Mouse (Mus musculus) CH12.LX (cell line): Measurements from ENCODE around the gene Hist1h4c. TPM values are rescaled to one million over a fixed set of nuclear protein-coding genes. Genes with fewer than 3 reads are reported as not detected.
A peak's percentile ranks its signal among the peaks of the same experiment; 100 is the strongest.

Experiments used
- DNase-seq: peaks from one replicate; pipeline ENCODE4 v3.0.0-alpha.2; 2013; ENCODE audit errors: extremely low read depth
- H3K27ac ChIP-seq: 2 replicates; pipeline ENCODE4 v1.5.1; 2012; ENCODE audit warnings: low read depth, mild to moderate bottlenecking, control low read depth, moderate library complexity; ENCODE audit not compliant: insufficient read depth
- H3K27me3 ChIP-seq: replicated peaks from 2 replicates; pipeline ENCODE3; 2012; ENCODE audit warnings: inconsistent platforms
- H3K36me3 ChIP-seq, 2 experiments: replicated peaks in 1 of 2; 2 replicates each; pipeline versions ENCODE3 to v1.6.1; 2012; ENCODE audit warnings: inconsistent platforms in 1 of 2, low read length in 1 of 2, mild to moderate bottlenecking in 1 of 2, mixed read lengths in 1 of 2, moderate library complexity in 1 of 2; ENCODE audit not compliant: control insufficient read depth in 1 of 2, insufficient read depth in 1 of 2
- H3K4me1 ChIP-seq, 2 experiments: 2 replicates each; pipeline ENCODE4 v1.6.1; 2012; ENCODE audit warnings: inconsistent platforms in 1 of 2, moderate library complexity in 1 of 2; ENCODE audit not compliant: insufficient read depth in 2 of 2, control insufficient read depth in 1 of 2
- H3K4me2 ChIP-seq: 2 replicates; pipeline ENCODE4 v1.6.1; 2012; ENCODE audit warnings: low read depth, mild to moderate bottlenecking, control low read depth; ENCODE audit not compliant: poor library complexity, insufficient read depth, severe bottlenecking
- H3K4me3 ChIP-seq, 3 experiments: fragments of 150-350 bp in 1 of 3; sonication (generic) in 1 of 3; replicated peaks in 1 of 3; 2 replicates each; pipeline versions ENCODE3 to v1.5.1; 2011 to 2012; ENCODE audit warnings: low read depth in 2 of 3, low read length in 2 of 3, mild to moderate bottlenecking in 2 of 3, moderate library complexity in 2 of 3, control low read depth in 1 of 3, improper control_type of control experiment in 1 of 3, inconsistent platforms in 1 of 3, mixed read lengths in 1 of 3; ENCODE audit not compliant: poor library complexity in 1 of 3
- H3K79me2 ChIP-seq: replicated peaks from 2 replicates; pipeline ENCODE4 v1.6.1; 2012; ENCODE audit warnings: mild to moderate bottlenecking, moderate library complexity; ENCODE audit not compliant: control insufficient read depth, poor library complexity, insufficient read depth, severe bottlenecking; ENCODE audit errors: extremely low read depth
- H3K9ac ChIP-seq: 2 replicates; pipeline ENCODE4 v1.6.1; 2012; ENCODE audit warnings: low read depth, mild to moderate bottlenecking, control low read depth, moderate library complexity; ENCODE audit not compliant: insufficient read depth
- H3K9me3 ChIP-seq: replicated peaks from 2 replicates; pipeline ENCODE3; 2012; ENCODE audit warnings: low read length, inconsistent platforms, mixed read lengths
- BHLHE40 ChIP-seq: IDR thresholded peaks from 2 replicates; pipeline ENCODE4 v1.6.1; 2011; ENCODE audit warnings: mild to moderate bottlenecking, low read depth, low read length, improper control_type of control experiment
- CTCF ChIP-seq, 2 experiments: IDR thresholded peaks in 1 of 2; conservative IDR thresholded peaks in 1 of 2; 2 replicates each; pipeline ENCODE4 v1.5.1; 2011 to 2012; ENCODE audit warnings: low read depth in 2 of 2, low read length in 2 of 2, improper control_type of control experiment in 1 of 2, inconsistent platforms in 1 of 2, mild to moderate bottlenecking in 1 of 2, moderate library complexity in 1 of 2
- ELF1 ChIP-seq: IDR thresholded peaks from 2 replicates; pipeline ENCODE4 v1.6.1; 2014; ENCODE audit warnings: low read depth, mild to moderate bottlenecking, inconsistent platforms, low read length, improper control_type of control experiment
- EP300 ChIP-seq: IDR thresholded peaks from 2 replicates; pipeline ENCODE4 v1.6.1; 2011; ENCODE audit warnings: low read length, improper control_type of control experiment
- ETS1 ChIP-seq: conservative IDR thresholded peaks from 2 replicates; pipeline ENCODE4 v1.6.1; 2012; ENCODE audit warnings: low read depth, mild to moderate bottlenecking, inconsistent platforms, low read length, improper control_type of control experiment, moderate library complexity
- HCFC1 ChIP-seq: IDR thresholded peaks from 2 replicates; pipeline ENCODE4 v1.6.1; 2012; ENCODE audit warnings: low read depth, mild to moderate bottlenecking, inconsistent platforms, low read length, improper control_type of control experiment
- IRF4 ChIP-seq: IDR thresholded peaks from 2 replicates; pipeline ENCODE4 v1.6.1; 2014; ENCODE audit warnings: low read depth, mild to moderate bottlenecking, inconsistent platforms, low read length, improper control_type of control experiment
- JUN ChIP-seq: IDR thresholded peaks from 2 replicates; pipeline ENCODE4 v1.6.1; 2011; ENCODE audit warnings: low read depth, mild to moderate bottlenecking, low read length, improper control_type of control experiment, moderate library complexity; ENCODE audit not compliant: insufficient read depth
- MAX ChIP-seq: IDR thresholded peaks from 2 replicates; pipeline ENCODE4 v1.6.1; 2011; ENCODE audit warnings: low read length, improper control_type of control experiment
- MXI1 ChIP-seq: IDR thresholded peaks from 2 replicates; pipeline ENCODE4 v1.6.1; 2011; ENCODE audit warnings: mild to moderate bottlenecking, low read depth, low read length, improper control_type of control experiment
- NRF1 ChIP-seq: IDR thresholded peaks from 2 replicates; pipeline ENCODE4 v1.6.1; 2014; ENCODE audit warnings: low read depth, mild to moderate bottlenecking, inconsistent platforms, low read length, improper control_type of control experiment, moderate library complexity
- RCOR1 ChIP-seq: conservative IDR thresholded peaks from 2 replicates; pipeline ENCODE4 v1.6.1; 2012; ENCODE audit warnings: low read depth, mild to moderate bottlenecking, inconsistent platforms, low read length, improper control_type of control experiment
- TCF12 ChIP-seq: IDR thresholded peaks from 2 replicates; pipeline ENCODE4 v1.6.1; 2014; ENCODE audit warnings: low read depth, mild to moderate bottlenecking, inconsistent platforms, low read length, improper control_type of control experiment
- USF1 ChIP-seq: IDR thresholded peaks from 2 replicates; pipeline ENCODE4 v1.6.1; 2014; ENCODE audit warnings: low read depth, mild to moderate bottlenecking, inconsistent platforms, low read length, improper control_type of control experiment
- ZC3H11A ChIP-seq: IDR thresholded peaks from 2 replicates; pipeline ENCODE4 v1.6.1; 2012; ENCODE audit warnings: low read depth, mild to moderate bottlenecking, inconsistent platforms, low read length, improper control_type of control experiment
- dilution Hi-C: fragments of 300-500 bp; cut with MboI; formaldehyde crosslinking; loops from 2 replicates; pipeline ENCODE4 v1.14.3; 2020; ENCODE audit warnings: low sequenced_read_pairs; ENCODE audit not compliant: extremely low pct_unique_long_range_greater_than_20kb, extremely low pct_ligation_motif_present
- in situ Hi-C: fragments of 300-500 bp; cut with MboI; formaldehyde crosslinking; loops from 3 replicates; pipeline ENCODE4 v1.14.3; 2019; ENCODE audit warnings: low sequenced_read_pairs, low pct_ligation_motif_present, low pct_unique_long_range_greater_than_20kb, mixed read lengths
- polyA plus RNA-seq: library from polyadenylated mRNA; unstranded; fragments of >175 nt; gene quantifications from 2 replicates; pipeline ENCODE4 v1.2.1, GENCODE M21; 2012; ENCODE audit warnings: low read depth; ENCODE audit not compliant: insufficient read length
- total RNA-seq, 2 experiments: library from RNA; depleted of rRNA; stranded (reverse); fragments of 300-350 nt in 1 of 2; fragments of >200 nt in 1 of 2; gene quantifications; 2 replicates each; pipeline ENCODE4 v1.2.3; 2012 to 2014

Gene Hist1h4c
- total and polyA plus RNA-seq, 3 experiments = 1.2 to 1,374 (median 6.9) TPM

DNA sequence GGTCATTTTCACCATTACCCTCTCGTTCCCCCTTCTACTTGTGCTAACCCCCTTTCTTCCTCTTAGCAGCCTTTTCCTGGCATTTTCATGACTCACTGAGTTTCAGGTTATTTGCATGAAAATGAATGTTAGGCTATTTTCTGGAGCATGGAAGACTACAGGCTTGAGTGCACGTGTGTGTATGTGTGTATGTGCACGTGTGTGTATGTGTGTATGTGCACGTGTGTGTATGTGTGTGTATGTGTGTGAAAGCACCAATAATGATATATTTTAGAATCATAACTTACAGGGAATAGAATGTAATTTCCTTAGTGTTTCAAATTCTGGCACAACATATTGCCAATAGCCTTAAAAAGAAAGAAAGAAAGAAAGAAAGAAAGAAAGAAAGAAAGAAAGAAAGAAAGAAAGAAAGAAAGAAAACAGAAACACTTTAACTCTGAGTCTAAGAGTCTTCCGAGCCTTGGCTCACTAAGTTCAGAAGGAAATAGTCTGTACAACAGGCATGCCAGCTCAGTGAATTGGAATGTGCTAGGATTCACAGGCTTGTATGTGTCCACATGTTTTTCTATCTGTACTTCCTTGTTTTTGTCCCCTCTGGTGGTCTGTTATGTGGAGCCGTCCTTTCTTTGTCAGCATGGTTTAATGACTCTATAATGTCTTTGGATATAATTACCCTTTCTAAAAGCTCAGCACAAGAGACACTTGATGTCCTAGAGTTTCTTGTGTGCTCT, 38.5 kb downstream of the Hist1h4c start:
- DNase-seq = peak; percentile 29
- Histone ChIP-seq H3K4me3 (no peak overlapping the region), H3K9me3 (no peaks in the 10 kb centered on the region), H3K4me1 (peaks cover 7 to 22% of the 10 kb centered on the region in 2 experiments), H3K27me3 (no peaks in the 10 kb centered on the region), H3K79me2 (no peaks in the 10 kb centered on the region), H3K9ac (no peak overlapping the region), H3K4me2 (peak overlapping the region; percentile 67), H3K27ac (no peak overlapping the region), H3K36me3 (no peaks in the 10 kb centered on the region)
- TF ChIP-seq USF1 (no peak), ELF1 (no peak), EP300 (no peak), BHLHE40 (peak; percentile 97), JUN (no peak), MAX (peak; percentile 59; the same call in 1 of the 2 replicates), HCFC1 (no peak), CTCF (conservative IDR thresholded peaks at IDR 0.05 in 1 of 2, IDR thresholded peaks at IDR 0.05 in 1 of 2; ENCODE audit: low read depth in 2 of 2, low read length in 2 of 2) (no peak), ZC3H11A (no peak), ETS1 (peak; percentile 31), MXI1 (no peak), IRF4 (0 out of 2 replicates have a peak, but pooled peaks have one; percentile 29), NRF1 (no peak), RCOR1 (no peak), TCF12 (no peak)
- dilution Hi-C loops (no loop called here), in situ Hi-C loops (no loop called here)

Other genes with a start within 250 kb of the Hist1h4c start
Only the 20 nearest of the 38 such genes appear.
- gene Hist1h2ad, start 124.1 kb downstream of the Hist1h4c start, total RNA-seq (2012; rRNA removed) = 744 and 796 TPM in 2 replicates
- gene Hist1h2ad, start 124.1 kb downstream of the Hist1h4c start, total RNA-seq (2014; rRNA removed) = 9.1 and 13.2 TPM in 2 replicates
- gene Hist1h2ad, start 124.1 kb downstream of the Hist1h4c start, polyA plus RNA-seq = 0.53 TPM in 1 of 2 replicates, not detected in the other
- gene Hist1h3d, start 122.7 kb downstream of the Hist1h4c start, total RNA-seq (2012; rRNA removed) = 164 and 182 TPM in 2 replicates
- 10.3 and 13.5 TPM in 2 replicates for gene Hist1h3d, start 122.7 kb downstream of the Hist1h4c start, total RNA-seq (2014; rRNA removed)
- gene Hist1h3d, start 122.7 kb downstream of the Hist1h4c start, polyA plus RNA-seq = 0.65 and 0.94 TPM in 2 replicates
- gene Hist1h4d, start 116.9 kb downstream of the Hist1h4c start, total RNA-seq (2012; rRNA removed) = 1,558 and 1,831 TPM in 2 replicates
- 13.8 and 27.7 TPM in 2 replicates for gene Hist1h4d, start 116.9 kb downstream of the Hist1h4c start, total RNA-seq (2014; rRNA removed)
- 2.4 and 6.7 TPM in 2 replicates for gene Hist1h4d, start 116.9 kb downstream of the Hist1h4c start, polyA plus RNA-seq
- gene Hist1h2be, start 77.3 kb downstream of the Hist1h4c start, total RNA-seq (2012; rRNA removed) = 268 and 282 TPM in 2 replicates
- gene Hist1h2be, start 77.3 kb downstream of the Hist1h4c start, total RNA-seq (2014; rRNA removed) = 3.4 and 4.7 TPM in 2 replicates
- 0.57 and 0.70 TPM in 2 replicates for gene Hist1h2be, start 77.3 kb downstream of the Hist1h4c start, polyA plus RNA-seq
- 486 and 504 TPM in 2 replicates for gene Hist1h1e, start 75.9 kb downstream of the Hist1h4c start, total RNA-seq (2012; rRNA removed)
- gene Hist1h1e, start 75.9 kb downstream of the Hist1h4c start, total RNA-seq (2014; rRNA removed) = 12.2 and 18.3 TPM in 2 replicates
- gene Hist1h1e, start 75.9 kb downstream of the Hist1h4c start, polyA plus RNA-seq = 1.5 and 1.9 TPM in 2 replicates
- 114 and 122 TPM in 2 replicates for gene Hist1h2ac, start 14.5 kb downstream of the Hist1h4c start, total RNA-seq (2012; rRNA removed)
- 0.96 and 0.97 TPM in 2 replicates for gene Hist1h2ac, start 14.5 kb downstream of the Hist1h4c start, total RNA-seq (2014; rRNA removed)
- gene Hist1h2ac, start 14.5 kb downstream of the Hist1h4c start, polyA plus RNA-seq = 0.14 TPM in 1 of 2 replicates, not detected in the other
- 436 and 456 TPM in 2 replicates for gene Hist1h2bc, start 14.3 kb downstream of the Hist1h4c start, total RNA-seq (2012; rRNA removed)
- 16.1 and 17.4 TPM in 2 replicates for gene Hist1h2bc, start 14.3 kb downstream of the Hist1h4c start, total RNA-seq (2014; rRNA removed)
- gene Hist1h2bc, start 14.3 kb downstream of the Hist1h4c start, polyA plus RNA-seq = 1.1 and 2.2 TPM in 2 replicates
- 0.38 and 0.76 TPM in 2 replicates for gene Hist1h1t, start 2.6 kb downstream of the Hist1h4c start, total RNA-seq (2012; rRNA removed)
- gene Hist1h1t, start 2.6 kb downstream of the Hist1h4c start, total RNA-seq (2014; rRNA removed) = not detected in 2 replicates
- gene Hist1h1t, start 2.6 kb downstream of the Hist1h4c start, polyA plus RNA-seq = not detected in 2 replicates
- gene Hfe, start 12.4 kb upstream of the Hist1h4c start, total RNA-seq (2012; rRNA removed) = 0.08 and 0.50 TPM in 2 replicates
- 0.16 and 0.39 TPM in 2 replicates for gene Hfe, start 12.4 kb upstream of the Hist1h4c start, total RNA-seq (2014; rRNA removed)
- gene Hfe, start 12.4 kb upstream of the Hist1h4c start, polyA plus RNA-seq = 0.67 and 1.0 TPM in 2 replicates
- gene Hist1h1c, start 40.4 kb upstream of the Hist1h4c start, total RNA-seq (2012; rRNA removed) = 568 and 597 TPM in 2 replicates
- gene Hist1h1c, start 40.4 kb upstream of the Hist1h4c start, total RNA-seq (2014; rRNA removed) = 22.8 and 26.1 TPM in 2 replicates
- gene Hist1h1c, start 40.4 kb upstream of the Hist1h4c start, polyA plus RNA-seq = 12.5 and 13.2 TPM in 2 replicates
- 1,821 and 1,847 TPM in 2 replicates for gene Hist1h3c, start 47.1 kb upstream of the Hist1h4c start, total RNA-seq (2012; rRNA removed)
- 57.5 and 73.1 TPM in 2 replicates for gene Hist1h3c, start 47.1 kb upstream of the Hist1h4c start, total RNA-seq (2014; rRNA removed)
- gene Hist1h3c, start 47.1 kb upstream of the Hist1h4c start, polyA plus RNA-seq = 5.5 and 7.3 TPM in 2 replicates
- 2,544 and 2,852 TPM in 2 replicates for gene Hist1h2bb, start 48.3 kb upstream of the Hist1h4c start, total RNA-seq (2012; rRNA removed)
- gene Hist1h2bb, start 48.3 kb upstream of the Hist1h4c start, total RNA-seq (2014; rRNA removed) = 34.5 and 54.6 TPM in 2 replicates
- gene Hist1h2bb, start 48.3 kb upstream of the Hist1h4c start, polyA plus RNA-seq = 0.53 and 1.3 TPM in 2 replicates
- gene Hist1h2ab, start 52.7 kb upstream of the Hist1h4c start, total RNA-seq (2012; rRNA removed) = 1,936 and 2,243 TPM in 2 replicates
- 24.9 and 32.6 TPM in 2 replicates for gene Hist1h2ab, start 52.7 kb upstream of the Hist1h4c start, total RNA-seq (2014; rRNA removed)
- 2.9 TPM in 2 replicates for gene Hist1h2ab, start 52.7 kb upstream of the Hist1h4c start, polyA plus RNA-seq
- gene Hist1h3b, start 53.8 kb upstream of the Hist1h4c start, total RNA-seq (2012; rRNA removed) = 1,913 and 2,096 TPM in 2 replicates
- 28.9 and 44.0 TPM in 2 replicates for gene Hist1h3b, start 53.8 kb upstream of the Hist1h4c start, total RNA-seq (2014; rRNA removed)
- gene Hist1h3b, start 53.8 kb upstream of the Hist1h4c start, polyA plus RNA-seq = 5.4 and 5.5 TPM in 2 replicates
- gene Hist1h4b, start 58.6 kb upstream of the Hist1h4c start, total RNA-seq (2012; rRNA removed) = 2,309 and 2,552 TPM in 2 replicates
- 14.3 and 24.8 TPM in 2 replicates for gene Hist1h4b, start 58.6 kb upstream of the Hist1h4c start, total RNA-seq (2014; rRNA removed)
- 3.5 and 11.8 TPM in 2 replicates for gene Hist1h4b, start 58.6 kb upstream of the Hist1h4c start, polyA plus RNA-seq
- gene Hist1h4a, start 62.8 kb upstream of the Hist1h4c start, total RNA-seq (2012; rRNA removed) = 1,167 and 1,215 TPM in 2 replicates
- gene Hist1h4a, start 62.8 kb upstream of the Hist1h4c start, total RNA-seq (2014; rRNA removed) = 14.2 and 18.4 TPM in 2 replicates
- gene Hist1h4a, start 62.8 kb upstream of the Hist1h4c start, polyA plus RNA-seq = 3.3 and 4.4 TPM in 2 replicates
- gene Hist1h3a, start 63.9 kb upstream of the Hist1h4c start, total RNA-seq (2012; rRNA removed) = 1,392 and 1,471 TPM in 2 replicates
- 60.5 and 78.5 TPM in 2 replicates for gene Hist1h3a, start 63.9 kb upstream of the Hist1h4c start, total RNA-seq (2014; rRNA removed)
- gene Hist1h3a, start 63.9 kb upstream of the Hist1h4c start, polyA plus RNA-seq = 3.2 and 3.9 TPM in 2 replicates
- gene Hist1h1a, start 65.2 kb upstream of the Hist1h4c start, total RNA-seq (2012; rRNA removed) = 1,163 and 1,722 TPM in 2 replicates
- gene Hist1h1a, start 65.2 kb upstream of the Hist1h4c start, total RNA-seq (2014; rRNA removed) = 22.2 and 30.9 TPM in 2 replicates
- gene Hist1h1a, start 65.2 kb upstream of the Hist1h4c start, polyA plus RNA-seq = 1.7 and 2.4 TPM in 2 replicates
- gene Trim38, start 71.5 kb upstream of the Hist1h4c start, total RNA-seq (2012; rRNA removed) = not detected in 2 replicates
- not detected in 2 replicates for gene Trim38, start 71.5 kb upstream of the Hist1h4c start, total RNA-seq (2014; rRNA removed)
- 0.11 TPM in 1 of 2 replicates, not detected in the other for gene Trim38, start 71.5 kb upstream of the Hist1h4c start, polyA plus RNA-seq
- 0.04 TPM in 1 of 2 replicates, not detected in the other for gene Slc17a2, start 108.5 kb upstream of the Hist1h4c start, total RNA-seq (2012; rRNA removed)
- not detected in 2 replicates for gene Slc17a2, start 108.5 kb upstream of the Hist1h4c start, total RNA-seq (2014; rRNA removed)
- gene Slc17a2, start 108.5 kb upstream of the Hist1h4c start, polyA plus RNA-seq = not detected in 2 replicates